Mouse (Mus musculus) testis, adult 2 months (tissue): ENCODE data around the gene Fnbp1. TPM values are rescaled to one million over a fixed set of nuclear protein-coding genes. Genes with fewer than 3 reads are reported as not detected.

ENCODE experiments used
- H3K27ac ChIP-seq: fragments of 200-500 bp; 2 replicates; pipeline ENCODE4 v1.5.1; 2012; ENCODE audit warnings: low read depth, low read length; ENCODE audit not compliant: control insufficient read depth, insufficient read depth
- H3K27me3 ChIP-seq: fragments of 200-500 bp; 2 replicates; pipeline ENCODE4 v1.6.1; 2012; ENCODE audit warnings: mild to moderate bottlenecking, low read length, moderate library complexity; ENCODE audit not compliant: control insufficient read depth, insufficient read depth
- H3K36me3 ChIP-seq: fragments of 200-500 bp; 2 replicates; pipeline ENCODE4 v1.6.1; 2012; ENCODE audit warnings: mild to moderate bottlenecking, low read length; ENCODE audit not compliant: control insufficient read depth, insufficient read depth
- H3K4me1 ChIP-seq: fragments of 200-500 bp; 2 replicates; pipeline ENCODE4 v1.6.1; 2012; ENCODE audit warnings: low read length; ENCODE audit not compliant: control insufficient read depth, insufficient read depth
- H3K4me3 ChIP-seq: fragments of 200-500 bp; 2 replicates; pipeline ENCODE4 v1.5.1; 2012; ENCODE audit warnings: low read depth, mild to moderate bottlenecking, low read length, moderate library complexity, mixed read lengths; ENCODE audit not compliant: control insufficient read depth
- CTCF ChIP-seq: fragments of 200-500 bp; IDR thresholded peaks from 2 replicates; pipeline ENCODE4 v1.5.1; 2012; ENCODE audit warnings: low read depth, mild to moderate bottlenecking, inconsistent platforms, low read length, moderate library complexity; ENCODE audit not compliant: control insufficient read depth, insufficient read depth, insufficient replicate concordance
- POLR2A ChIP-seq: fragments of 200-500 bp; IDR thresholded peaks from 2 replicates; pipeline ENCODE4 v1.6.1; 2012; ENCODE audit warnings: low read depth, mild to moderate bottlenecking, inconsistent platforms, low read length, moderate library complexity; ENCODE audit not compliant: control insufficient read depth
- polyA plus RNA-seq: library from polyadenylated mRNA; depleted of rRNA; stranded (reverse); fragments of >200 nt; gene quantifications from 2 replicates; pipeline ENCODE4 v1.2.3, GENCODE M21; 2012

The Fnbp1 gene
- polyA plus RNA-seq, 1 experiment: 6.3 TPM

DNA sequence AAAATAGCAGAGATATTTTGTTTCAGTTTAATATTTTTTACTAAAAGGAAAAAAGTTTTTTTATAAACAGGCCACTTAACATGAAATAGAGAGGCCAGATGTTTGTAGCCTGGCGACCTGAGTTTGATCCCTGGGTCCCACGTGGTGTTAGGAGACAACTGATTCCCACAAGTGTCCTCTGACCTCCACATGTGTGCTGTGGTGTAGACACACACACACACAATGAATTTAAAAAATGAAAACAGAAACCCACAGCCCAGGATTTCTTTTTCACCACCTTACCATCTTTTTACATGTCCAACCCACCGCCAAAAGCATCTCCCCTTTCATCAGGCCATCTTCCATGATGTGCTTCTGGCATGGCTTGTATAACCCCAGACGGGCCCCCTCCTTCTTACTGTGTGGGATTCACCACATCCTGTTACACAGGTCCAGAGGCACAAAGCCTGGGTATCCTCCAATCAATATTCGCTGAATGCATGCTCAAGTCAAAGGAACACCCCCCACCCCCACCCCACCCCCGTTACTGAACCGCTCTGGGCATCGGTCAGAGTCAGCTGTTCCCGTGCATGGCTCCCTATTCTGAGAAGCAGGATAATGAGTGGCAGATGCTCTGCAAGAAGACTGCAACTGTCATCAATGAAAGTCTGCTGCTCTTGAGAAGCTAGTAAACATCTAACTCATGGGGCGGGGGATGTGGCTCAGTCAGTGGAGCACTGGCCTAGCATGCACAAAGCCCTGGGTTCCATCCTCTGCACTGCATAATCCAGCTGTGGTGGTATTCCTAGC is 25.7 kb downstream of the Fnbp1 start:
- Histone ChIP-seq H3K27me3 (no peaks in the 10 kb centered on the region), H3K27ac (no peak overlapping the region), H3K4me1 (no peaks in the 10 kb centered on the region), H3K4me3 (no peak overlapping the region), H3K36me3 (no peaks in the 10 kb centered on the region)
- TF ChIP-seq CTCF: no peak
- no peak for TF ChIP-seq POLR2A

DNA sequence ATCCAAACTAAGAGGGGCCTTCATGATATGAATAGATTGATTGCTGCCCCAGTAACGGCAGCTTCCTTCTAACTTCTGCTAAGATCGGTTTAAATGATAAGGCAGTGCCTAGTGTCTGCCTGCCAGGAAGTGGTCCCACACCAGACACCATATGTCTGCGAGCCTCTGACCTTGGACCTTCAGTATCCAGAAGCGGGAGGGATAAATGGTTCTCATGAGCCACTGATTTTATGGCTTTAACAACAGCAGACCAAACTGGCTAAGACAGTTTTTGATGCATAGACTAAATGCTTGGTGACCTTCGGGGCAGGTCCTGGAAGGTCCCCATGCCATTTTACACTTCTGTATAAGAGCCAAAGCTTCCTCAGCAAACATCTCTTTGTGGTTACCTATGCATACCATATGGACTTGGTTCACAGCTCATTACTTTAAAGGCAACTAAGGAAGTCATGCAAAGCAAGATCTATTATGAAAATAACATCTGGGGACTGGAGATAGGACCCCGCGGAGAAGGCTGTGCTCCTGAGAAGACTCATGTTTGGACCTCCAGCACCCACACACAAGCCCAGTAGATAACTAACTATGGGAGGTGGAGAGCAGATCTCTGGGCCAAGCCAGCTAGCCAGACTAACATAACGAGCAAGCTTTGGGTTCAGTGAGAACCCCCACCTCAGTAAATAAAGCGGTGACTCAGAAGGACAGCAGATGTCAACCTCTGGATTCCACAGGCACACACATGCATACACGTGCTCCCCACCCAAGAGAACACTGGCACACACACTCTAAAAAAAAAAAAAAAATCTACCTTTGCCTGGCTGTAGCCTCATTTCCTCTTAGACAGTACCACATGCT is 26.5 kb downstream of the Fnbp1 start:
- no peak for TF ChIP-seq CTCF
- TF ChIP-seq POLR2A: no peak
- H3K4me1 ChIP-seq: no peaks in the 10 kb centered on the region
- H3K27ac ChIP-seq: no peak overlapping the region
- no peaks in the 10 kb centered on the region for H3K36me3 ChIP-seq
- H3K27me3 ChIP-seq: no peaks in the 10 kb centered on the region
- no peak overlapping the region for H3K4me3 ChIP-seq

DNA sequence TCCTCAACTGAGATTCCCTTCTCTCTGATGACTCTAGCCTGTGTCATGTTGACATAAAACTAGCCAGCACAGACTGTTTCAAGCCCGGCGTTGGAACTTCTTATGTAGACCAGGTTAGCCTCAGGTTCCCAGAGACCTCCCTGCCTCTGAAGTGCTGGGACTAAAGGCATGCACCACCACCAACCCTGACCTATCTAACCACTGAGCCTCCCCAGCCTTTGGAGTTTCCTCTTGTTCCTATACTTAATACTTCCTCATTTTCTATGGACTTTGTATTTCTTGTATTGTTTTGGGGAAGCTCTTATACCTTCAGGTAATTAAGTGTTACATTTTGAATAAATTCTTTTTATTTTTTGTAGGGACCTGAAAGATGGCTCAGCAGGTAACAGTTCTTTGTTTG is 27.6 kb downstream of the Fnbp1 start:
- H3K36me3 ChIP-seq: no peaks in the 10 kb centered on the region
- H3K4me1 ChIP-seq: no peaks in the 10 kb centered on the region
- H3K27me3 ChIP-seq: no peaks in the 10 kb centered on the region
- no peak for TF ChIP-seq POLR2A
- H3K4me3 ChIP-seq: no peak overlapping the region
- H3K27ac ChIP-seq: no peak overlapping the region

GRCm38 (mm10) chr2:31111685-31112084 is 30.1 kb downstream of the Fnbp1 start:
- TF ChIP-seq POLR2A (no peak), CTCF (no peak)
- H3K27ac ChIP-seq: no peak overlapping the region
- H3K27me3 ChIP-seq: no peaks in the 10 kb centered on the region
- no peak overlapping the region for H3K4me3 ChIP-seq
- H3K36me3 ChIP-seq: no peaks in the 10 kb centered on the region
- H3K4me1 ChIP-seq: no peaks in the 10 kb centered on the region

GRCm38 (mm10) chr2:31109960-31110548 is 31.8 kb downstream of the Fnbp1 start:
- Histone ChIP-seq H3K27ac (no peak overlapping the region), H3K27me3 (no peaks in the 10 kb centered on the region), H3K4me1 (no peaks in the 10 kb centered on the region), H3K4me3 (no peak overlapping the region), H3K36me3 (no peaks in the 10 kb centered on the region)
- TF ChIP-seq POLR2A: no peak
- TF ChIP-seq CTCF: no peak

DNA sequence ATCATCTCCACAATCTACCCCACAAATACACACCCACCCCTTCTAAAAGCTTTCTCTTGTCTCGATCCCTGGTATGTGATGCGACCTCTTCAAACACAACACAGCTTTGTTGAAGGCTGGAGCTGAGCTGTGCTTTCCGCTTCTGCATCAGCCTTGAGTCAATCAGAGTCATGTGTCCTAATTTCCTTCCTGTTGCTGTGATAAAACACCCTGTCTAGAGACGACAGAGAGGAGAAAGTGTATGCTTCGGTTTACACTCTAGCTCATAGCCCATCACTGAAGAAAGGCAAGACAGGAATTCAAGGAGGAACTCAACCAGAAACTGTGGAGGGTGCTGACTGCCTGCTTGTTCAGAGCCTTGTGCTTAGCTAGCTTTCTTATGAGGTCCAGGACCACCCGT is 33.6 kb downstream of the Fnbp1 start:
- TF ChIP-seq POLR2A (no peak), CTCF (no peak)
- H3K4me3 ChIP-seq: no peak overlapping the region
- H3K27me3 ChIP-seq: no peaks in the 10 kb centered on the region
- no peak overlapping the region for H3K27ac ChIP-seq
- H3K36me3 ChIP-seq: no peaks in the 10 kb centered on the region
- no peaks in the 10 kb centered on the region for H3K4me1 ChIP-seq

DNA sequence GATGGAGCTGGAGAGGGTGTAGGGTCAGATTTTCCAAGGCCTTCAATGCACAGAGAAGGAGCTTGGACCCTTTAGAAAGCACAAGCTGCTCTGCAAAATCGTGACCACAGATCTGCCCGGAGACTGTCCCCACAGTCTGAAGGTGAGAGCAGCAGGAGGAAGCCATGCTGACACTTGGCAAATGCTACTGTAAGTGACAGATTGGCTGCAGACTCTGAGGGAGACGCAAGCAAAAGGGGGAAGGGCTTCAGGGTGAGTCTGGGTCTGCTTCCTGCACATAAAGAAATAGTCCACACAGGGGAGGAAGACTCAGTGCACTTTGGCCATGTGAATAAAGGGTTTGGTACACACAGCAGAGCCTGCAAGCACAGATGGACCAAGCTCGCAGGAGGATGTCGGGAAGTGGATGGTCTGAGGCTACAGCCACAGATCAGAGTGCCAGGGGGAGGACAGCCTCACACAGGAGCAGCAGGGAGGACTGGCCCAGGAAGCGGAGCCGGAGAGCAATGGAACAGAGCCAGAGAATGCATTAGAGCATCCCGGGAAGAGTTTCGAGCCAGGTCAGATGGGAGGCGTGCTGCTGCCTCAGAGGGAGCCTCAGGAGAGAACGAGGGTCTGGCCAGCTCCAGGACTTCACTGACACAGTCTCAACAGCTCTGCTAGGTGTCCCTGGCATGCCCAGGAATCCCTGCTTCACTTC is 35.0 kb downstream of the Fnbp1 start:
- Histone ChIP-seq H3K27me3 (no peaks in the 10 kb centered on the region), H3K27ac (no peak overlapping the region)
- TF ChIP-seq CTCF: no peak
- TF ChIP-seq POLR2A: no peak

More for the DNA sequence above, 35.0 kb downstream of the Fnbp1 start:
- H3K4me1 ChIP-seq: no peaks in the 10 kb centered on the region
- H3K36me3 ChIP-seq: no peaks in the 10 kb centered on the region
- H3K4me3 ChIP-seq: no peak overlapping the region
